Mouse (Mus musculus) myocyte (in vitro differentiated cells): ENCODE measurements around the gene Pou2f2.

Source experiments
- CEBPB ChIP-seq: IDR thresholded peaks from 2 replicates; pipeline ENCODE4 v1.6.1; 2011; ENCODE audit warnings: mild to moderate bottlenecking, moderate library complexity; ENCODE audit not compliant: poor library complexity, insufficient read depth, severe bottlenecking
- E2F4 ChIP-seq: IDR thresholded peaks from one replicate; pipeline ENCODE4 v1.6.1; 2011; ENCODE audit warnings: mild to moderate bottlenecking, control low read depth, moderate library complexity; ENCODE audit not compliant: insufficient read depth
- MAX ChIP-seq: IDR thresholded peaks from one replicate; pipeline ENCODE4 v1.6.1; 2011; ENCODE audit warnings: low read depth, mild to moderate bottlenecking, control low read depth
- MYOD1 ChIP-seq, 3 experiments: IDR thresholded peaks; one replicate each; pipeline ENCODE4 v1.6.1; 2011; ENCODE audit warnings: control low read depth in 2 of 3, low read depth in 2 of 3, mild to moderate bottlenecking in 2 of 3, moderate library complexity in 1 of 3; ENCODE audit not compliant: insufficient read length in 2 of 3, control insufficient read depth in 1 of 3
- MYOG ChIP-seq, 3 experiments: IDR thresholded peaks; one replicate each; pipeline ENCODE4 v1.6.1; 2011; ENCODE audit warnings: control low read depth in 2 of 3, low read depth in 2 of 3, mild to moderate bottlenecking in 2 of 3; ENCODE audit not compliant: insufficient read length in 2 of 3, control insufficient read depth in 1 of 3, insufficient read depth in 1 of 3
- POLR2A ChIP-seq: IDR thresholded peaks from one replicate; pipeline ENCODE4 v1.6.1; 2011; ENCODE audit warnings: low read depth, mild to moderate bottlenecking, control low read depth, moderate library complexity; ENCODE audit not compliant: insufficient read length
- POLR2AphosphoS2 ChIP-seq: IDR thresholded peaks from one replicate; pipeline ENCODE4 v1.6.1; 2011; ENCODE audit warnings: low read depth, control low read depth; ENCODE audit not compliant: insufficient read length
- TCF12 ChIP-seq: IDR thresholded peaks from one replicate; pipeline ENCODE4 v1.6.1; 2011; ENCODE audit warnings: mild to moderate bottlenecking, control low read depth; ENCODE audit not compliant: poor library complexity, insufficient read depth, severe bottlenecking
- USF1 ChIP-seq: IDR thresholded peaks from one replicate; pipeline ENCODE4 v1.6.1; 2011; ENCODE audit warnings: low read depth, mild to moderate bottlenecking, control low read depth, moderate library complexity

DNA sequence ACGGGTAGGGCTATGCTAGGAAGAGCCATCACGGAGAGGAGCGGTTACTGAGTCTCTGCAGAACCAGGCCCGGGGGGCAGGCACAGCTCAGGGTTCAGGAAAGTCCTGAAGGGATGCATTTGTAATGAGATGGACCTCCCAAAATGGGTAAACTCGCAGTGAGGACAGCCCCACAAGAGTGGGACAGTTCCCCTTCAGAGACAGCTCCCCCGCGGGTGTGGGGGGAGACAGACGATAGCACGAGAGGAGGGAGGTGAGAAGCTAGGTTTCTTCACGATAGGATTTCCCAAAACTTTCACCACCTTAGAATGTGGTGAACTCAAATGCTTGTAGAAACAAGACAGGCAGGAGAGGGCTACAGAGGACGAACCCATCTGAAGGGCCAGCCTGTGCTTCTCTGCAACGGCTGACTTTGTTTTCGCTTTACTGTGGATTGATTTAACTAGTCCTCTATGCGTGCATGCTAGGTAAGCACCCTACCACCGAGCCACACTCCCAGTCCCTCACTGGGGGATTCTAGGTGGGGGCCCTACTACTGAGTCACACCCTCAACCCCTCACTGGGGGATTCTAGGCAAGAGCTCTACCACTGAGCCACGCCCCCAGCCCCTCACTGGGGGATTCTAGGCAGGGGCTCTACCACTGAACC is 66.4 kb downstream of the Pou2f2 start:
- TF ChIP-seq POLR2A (no peak), TCF12 (no peak), MAX (no peak), CEBPB (no peak), POLR2AphosphoS2 (no peak), E2F4 (no peak), USF1 (no peak), MYOD1 (IDR thresholded peaks at IDR 0.05; ENCODE audit: control insufficient read depth in 1 of 3, insufficient read length in 2 of 3, low read depth in 2 of 3) (no peak), MYOG (IDR thresholded peaks at IDR 0.05; ENCODE audit: control insufficient read depth in 1 of 3, insufficient read depth in 1 of 3, insufficient read length in 2 of 3, low read depth in 2 of 3) (no peak)
